Mouse (Mus musculus): ENCODE data around the gene Gm11937.
"Not testable (repeated sequence)": the region's sequence is repeated elsewhere in the genome, so short reads cannot be mapped to it uniquely, and the experiment has no call there.

- not testable (repeated sequence) for TF ChIP-seq CTCF (conservative IDR thresholded peaks at IDR 0.05; ENCODE audit: low read length); POU5F1 (IDR thresholded peaks at IDR 0.05; ENCODE audit: borderline replicate concordance, low read length)
Observed at GRCm38 (mm10) chr11:99610089-99610488, at the start of gene Gm11937.
